Mouse (Mus musculus) hindbrain, embryonic 10.5 days (tissue): ENCODE measurements at regions not wholly inside any gene's neighbourhood (a gene's known extent, or its start where the extent isn't known, plus 50 kb on each side); places are given as distances from the start of the nearest gene placed in this dataset.

ENCODE experiments used
- DNase-seq: peaks from one replicate; pipeline ENCODE4 v3.0.0-alpha.2; 2017; ENCODE audit warnings: low spot score
- H3K27ac ChIP-seq: fragments of 300-500 bp; sonication (generic); 2 replicates; pipeline ENCODE4 v1.5.1; 2016; ENCODE audit warnings: mild to moderate bottlenecking, moderate library complexity
- H3K27me3 ChIP-seq: fragments of 300-500 bp; sonication (generic); 2 replicates; pipeline ENCODE4 v1.6.1; 2016; ENCODE audit warnings: mild to moderate bottlenecking; ENCODE audit not compliant: poor library complexity, insufficient read depth, severe bottlenecking
- H3K36me3 ChIP-seq: fragments of 300-500 bp; sonication (generic); 2 replicates; pipeline ENCODE4 v1.6.1; 2016; ENCODE audit warnings: mild to moderate bottlenecking, moderate library complexity
- H3K4me1 ChIP-seq: fragments of 300-500 bp; sonication (generic); replicated peaks from 2 replicates; pipeline ENCODE4 v1.6.1; 2016; ENCODE audit warnings: mild to moderate bottlenecking
- H3K4me3 ChIP-seq: fragments of 300-500 bp; sonication (generic); 2 replicates; pipeline ENCODE4 v1.5.1; 2016; ENCODE audit warnings: mild to moderate bottlenecking, moderate library complexity
- H3K9me3 ChIP-seq: fragments of 300-500 bp; sonication (generic); 2 replicates; pipeline ENCODE4 v1.6.1; 2016; ENCODE audit warnings: mild to moderate bottlenecking, moderate library complexity
- WGBS: fragments of 180-500 bp; shearing (Covaris S2); methylation state at CpG from one replicate; pipeline ENCODE4 v1.1.7; 2016; 5-methylcytosine and 5-hydroxymethylcytosine counted together

DNA sequence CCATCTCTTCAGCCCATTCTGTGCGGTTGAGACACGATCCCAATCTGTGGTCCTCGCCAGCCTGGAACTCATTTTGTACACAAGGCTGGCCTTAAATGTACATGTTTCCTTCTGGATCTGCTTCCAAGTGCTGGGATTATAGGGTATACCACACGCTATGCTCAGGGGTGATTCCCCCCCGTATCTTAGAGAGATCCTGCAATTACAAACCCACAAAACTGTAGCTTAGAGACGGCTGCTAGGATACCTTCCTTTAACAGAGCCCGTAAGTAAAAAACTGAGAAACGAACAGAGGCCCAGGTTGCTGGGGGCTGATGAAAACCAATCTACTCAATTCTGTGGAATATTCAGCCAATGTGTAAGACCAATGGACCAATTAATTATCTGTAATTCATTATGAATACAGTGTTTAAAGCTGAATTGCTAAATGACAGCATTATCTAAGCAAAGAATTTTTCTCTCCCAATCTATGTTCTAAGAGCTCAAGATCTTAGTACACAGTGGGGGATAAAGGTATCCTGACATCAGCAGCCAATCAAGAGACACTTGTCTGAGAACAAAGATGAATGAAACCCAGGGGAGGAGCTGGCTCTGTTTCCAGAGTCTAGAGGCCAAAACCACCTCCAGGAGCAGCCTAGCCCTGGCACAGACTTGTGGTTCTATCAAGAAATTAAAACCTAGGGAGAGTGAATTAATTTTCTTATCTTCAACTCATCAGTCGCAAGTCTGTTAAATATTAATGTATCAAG lies 54.0 kb upstream of the Xpo1 start:
- H3K27me3 ChIP-seq: no peaks in the 10 kb centered on the region
- H3K4me1 ChIP-seq: no peaks in the 10 kb centered on the region
- 91% methylated on average over 9 of the region's 9 CpGs for WGBS
- H3K9me3 ChIP-seq: no peaks in the 10 kb centered on the region
- H3K4me3 ChIP-seq: no peak overlapping the region
- DNase-seq: no peak
- H3K27ac ChIP-seq: no peak overlapping the region
- no peaks in the 10 kb centered on the region for H3K36me3 ChIP-seq

DNA sequence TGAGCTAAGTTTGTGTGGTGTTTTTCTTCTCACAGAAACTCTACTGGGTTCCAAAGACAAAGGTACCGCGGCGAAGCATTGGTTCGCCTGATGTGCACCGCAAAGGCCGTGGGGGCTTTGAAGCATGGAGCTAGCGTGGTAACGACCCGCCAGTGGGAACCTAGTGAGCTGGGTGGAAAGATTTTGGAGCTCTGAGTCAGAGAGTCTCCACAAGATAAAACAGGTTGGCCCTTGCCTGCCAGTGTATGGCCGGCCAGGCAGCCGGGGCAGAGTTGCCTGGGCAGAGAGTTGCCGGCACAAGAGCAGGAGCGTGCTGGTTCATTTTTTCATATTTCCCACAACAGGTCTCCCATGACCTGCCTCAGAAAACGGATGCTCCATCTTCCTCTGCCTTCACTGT lies 52.3 kb upstream of the Xpo1 start:
- Histone ChIP-seq H3K9me3 (no peaks in the 10 kb centered on the region), H3K36me3 (no peaks in the 10 kb centered on the region), H3K4me1 (no peaks in the 10 kb centered on the region), H3K27ac (no peak overlapping the region), H3K4me3 (no peak overlapping the region), H3K27me3 (no peaks in the 10 kb centered on the region)
- DNase-seq: no peak
- 90% methylated on average over 14 of the region's 14 CpGs for WGBS

DNA sequence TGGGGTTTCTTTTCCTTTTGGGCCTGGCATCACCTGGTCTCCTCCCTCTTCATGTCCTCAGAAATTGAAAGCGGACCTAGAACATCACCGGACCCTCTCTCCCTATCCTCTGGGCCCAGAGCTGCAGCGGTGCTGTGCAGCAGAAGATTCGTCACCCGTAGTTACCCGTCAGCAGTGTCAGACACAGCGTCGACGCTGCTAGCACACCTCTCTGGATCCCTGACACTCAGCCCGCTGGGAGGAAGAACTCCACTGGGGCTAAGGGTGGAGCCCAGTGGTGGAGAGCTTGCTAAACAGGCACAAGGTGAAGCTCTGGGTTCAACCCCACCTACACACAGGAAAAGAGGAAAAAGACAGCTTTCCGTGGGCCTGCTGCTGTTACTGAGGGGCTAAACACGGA lies 51.8 kb upstream of the Xpo1 start:
- no peaks in the 10 kb centered on the region for H3K4me1 ChIP-seq
- DNase-seq: no peak
- no peaks in the 10 kb centered on the region for H3K9me3 ChIP-seq
- H3K4me3 ChIP-seq: no peak overlapping the region
- no peaks in the 10 kb centered on the region for H3K27me3 ChIP-seq
- H3K36me3 ChIP-seq: no peaks in the 10 kb centered on the region
- no peak overlapping the region for H3K27ac ChIP-seq
- WGBS: 78% methylated on average over 12 of the region's 12 CpGs
